Mouse (Mus musculus) liver, postnatal 0 days (tissue): ENCODE data around the gene Aig1.

Experiments
- CTCF ChIP-seq: sonication (generic); IDR thresholded peaks from 2 replicates; pipeline ENCODE4 v1.5.1; 2016; ENCODE audit warnings: antibody characterized with exemption, low read depth
- EP300 ChIP-seq: IDR thresholded peaks from 2 replicates; pipeline ENCODE4 v1.6.1; 2016; ENCODE audit warnings: antibody characterized with exemption, low read depth, mild to moderate bottlenecking

DNA sequence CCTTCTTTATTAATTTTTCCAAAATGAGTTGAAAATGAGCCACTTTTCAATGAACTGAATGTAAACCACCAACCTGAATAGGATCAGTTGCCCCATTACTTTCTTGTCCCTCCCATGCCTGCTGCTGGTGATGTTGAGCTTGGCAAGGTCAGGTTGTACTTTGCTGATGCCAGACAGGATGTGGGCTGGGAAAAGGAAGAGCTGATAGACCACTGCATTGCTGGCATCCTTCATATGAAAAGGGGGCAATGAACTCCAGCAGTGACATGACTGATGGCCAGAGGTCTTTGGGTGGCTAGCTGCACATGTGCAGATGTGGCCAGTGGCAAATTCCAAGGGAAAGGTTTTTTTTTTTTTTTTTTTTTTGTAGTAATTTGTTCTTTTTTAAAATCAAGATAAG, 172.5 kb downstream of the Aig1 start:
- no peak for TF ChIP-seq CTCF
- TF ChIP-seq EP300, result no peak
